Comparison of ENCODE assay signal across 8 mouse cellular contexts in the genomic region with DNA sequence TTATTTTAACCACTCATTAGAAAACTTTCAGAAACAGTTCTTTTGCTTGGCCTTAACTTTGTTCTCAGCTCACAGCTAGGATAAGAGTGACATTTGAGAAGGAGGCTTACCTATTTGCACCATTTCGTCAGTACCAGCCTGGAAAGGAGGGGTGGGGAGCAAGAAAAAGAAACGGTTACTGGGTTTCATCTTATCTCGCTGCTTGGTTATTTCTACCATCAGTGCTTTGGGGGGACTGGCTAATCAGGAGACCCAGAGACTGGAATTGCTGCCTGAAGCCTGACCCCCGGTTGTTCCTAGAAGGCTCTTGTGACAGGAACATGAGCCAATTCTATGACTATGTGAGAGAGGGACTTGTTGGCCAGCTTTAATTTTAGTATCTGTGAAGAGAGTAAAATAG. TPM values are rescaled to one million over a fixed set of nuclear protein-coding genes. Genes with fewer than 3 reads are reported as not detected.
DNase-seq lines count a peak whose midpoint lies in the region; ATAC-seq and TF ChIP-seq lines count a peak whose summit lies in the region.
"Had no signal": no experiment of that assay in that cellular context is flagged by ENCODE, and none has a peak within 500 bp of the region (broad histone marks: within the 10 kb centered on the region; RNA-seq: fewer than 3 reads in every experiment).

No protein-coding gene starts in this region.

- WGBS in stomach, embryonic 14.5 days: 33% methylated on average over 4 of the region's 4 CpGs
- 53% methylated on average over 4 of the region's 4 CpGs for WGBS in stomach, postnatal 0 days
- WGBS in hindbrain, embryonic 11.5 days: 45% methylated on average over 4 of the region's 4 CpGs
- 16% methylated on average over 4 of the region's 4 CpGs for WGBS in liver, embryonic 14.5 days (ENCODE audit: insufficient replicate concordance)
- WGBS in cerebellum, adult 2 months: 69% methylated on average over 4 of the region's 4 CpGs

- TF ChIP-seq EP300 in stomach, postnatal 0 days (optimal IDR thresholded peaks at IDR 0.05): no peak
- no peak for TF ChIP-seq EP300 in liver, embryonic 14.5 days (IDR thresholded peaks at IDR 0.05; ENCODE audit: low read depth)

- ATAC-seq in stomach, embryonic 14.5 days (ENCODE audit: insufficient number of reproducible peaks, insufficient read depth, low FRiP score, low read depth): no peak
- no peak for ATAC-seq in stomach, postnatal 0 days (ENCODE audit: low FRiP score, low TSS enrichment)
- ATAC-seq in hindbrain, embryonic 11.5 days (ENCODE audit: low FRiP score): no peak
- ATAC-seq in liver, embryonic 14.5 days (ENCODE audit: insufficient read depth): no peak

- no peak for DNase-seq in stomach, postnatal 0 days (ENCODE audit: low spot score)
- no peak for DNase-seq in hindbrain, embryonic 11.5 days (ENCODE audit: low spot score)
- no peak for DNase-seq in liver, embryonic 14.5 days (ENCODE audit: low read depth in 3 of 3, low spot score in 3 of 3)
- no peak for DNase-seq in thymus, postnatal 0 days (ENCODE audit: low spot score)
- no peak for DNase-seq in cerebellum, adult 2 months
- no peak for DNase-seq in left cerebral cortex, adult 11 months (ENCODE audit: low spot score)

- no peak for TF ChIP-seq CTCF in stomach, postnatal 0 days (IDR thresholded peaks at IDR 0.05; ENCODE audit: low read depth)
- TF ChIP-seq CTCF in liver, embryonic 14.5 days (IDR thresholded peaks at IDR 0.05; ENCODE audit: low read depth): no peak
- no peak for TF ChIP-seq CTCF in cerebellum, adult 2 months (IDR thresholded peaks at IDR 0.05; ENCODE audit: borderline replicate concordance, insufficient read depth, low read depth, low read length)

- TF ChIP-seq POLR2A in cerebellum, adult 2 months (IDR thresholded peaks at IDR 0.05; ENCODE audit: borderline replicate concordance, insufficient read depth, low read length): no peak

- no peak overlapping the region for H3K27ac ChIP-seq in stomach, embryonic 14.5 days (ENCODE audit: low read length)
- no peak overlapping the region for H3K27ac ChIP-seq in stomach, postnatal 0 days (replicated peaks)
- no peak overlapping the region for H3K27ac ChIP-seq in hindbrain, embryonic 11.5 days (ENCODE audit: low read depth, low read length)
- no peak overlapping the region for H3K27ac ChIP-seq in liver, embryonic 14.5 days
- H3K27ac ChIP-seq in cerebellum, adult 2 months (ENCODE audit: insufficient read depth, low read length): no peak overlapping the region

- H3K4me2 ChIP-seq in stomach, embryonic 14.5 days (replicated peaks; ENCODE audit: low read depth, low read length): peak overlapping the region; percentile 99
- no peak overlapping the region for H3K4me2 ChIP-seq in stomach, postnatal 0 days (replicated peaks; ENCODE audit: low read depth)
- H3K4me2 ChIP-seq in hindbrain, embryonic 11.5 days (replicated peaks; ENCODE audit: low read depth, low read length): peak overlapping the region; percentile 99
- H3K4me2 ChIP-seq in liver, embryonic 14.5 days (ENCODE audit: low read depth): peak overlapping the region; percentile 93

- no peaks in the 10 kb centered on the region for H3K27me3 ChIP-seq in stomach, embryonic 14.5 days (ENCODE audit: control insufficient read depth, insufficient read depth, low read length)
- no peaks in the 10 kb centered on the region for H3K27me3 ChIP-seq in stomach, postnatal 0 days (ENCODE audit: control insufficient read depth, insufficient read depth, low read length)
- no peaks in the 10 kb centered on the region for H3K27me3 ChIP-seq in hindbrain, embryonic 11.5 days (ENCODE audit: control insufficient read depth, insufficient read depth, low read length)
- H3K27me3 ChIP-seq in liver, embryonic 14.5 days (ENCODE audit: control insufficient read depth, insufficient read depth, low read length): no peaks in the 10 kb centered on the region
- 0 out of 2 replicates have a peak, but pooled peaks cover 1% of the 10 kb centered on the region for H3K27me3 ChIP-seq in cerebellum, adult 2 months (ENCODE audit: control insufficient read depth, insufficient read depth, low read length)

- H3K9ac ChIP-seq in stomach, embryonic 14.5 days (replicated peaks; ENCODE audit: low read depth, low read length): no peak overlapping the region
- H3K9ac ChIP-seq in stomach, postnatal 0 days (ENCODE audit: low read length): no peak overlapping the region
- no peak overlapping the region for H3K9ac ChIP-seq in hindbrain, embryonic 11.5 days (ENCODE audit: low read depth, low read length)
- no peak overlapping the region for H3K9ac ChIP-seq in liver, embryonic 14.5 days (replicated peaks)

- H3K4me1 ChIP-seq in stomach, embryonic 14.5 days (ENCODE audit: control insufficient read depth, insufficient read depth, low read length): 0 out of 2 replicates have a peak, but pooled peaks cover 4% of the 10 kb centered on the region
- no peaks in the 10 kb centered on the region for H3K4me1 ChIP-seq in stomach, postnatal 0 days (replicated peaks; ENCODE audit: control insufficient read depth, insufficient read depth)
- H3K4me1 ChIP-seq in hindbrain, embryonic 11.5 days (replicated peaks; ENCODE audit: control insufficient read depth, insufficient read depth, low read length): no peaks in the 10 kb centered on the region
- peaks cover 0 to 13% of the 10 kb centered on the region in 2 experiments; a peak in 2 of 4 replicates for H3K4me1 ChIP-seq in liver, embryonic 14.5 days (replicated peaks; ENCODE audit: control insufficient read depth in 2 of 2, insufficient read depth in 2 of 2, low read length in 1 of 2)
- H3K4me1 ChIP-seq in cerebellum, adult 2 months (ENCODE audit: control insufficient read depth, insufficient read depth, low read length): no peaks in the 10 kb centered on the region

- H3K9me3 ChIP-seq in stomach, embryonic 14.5 days (ENCODE audit: control insufficient read depth, low read depth, low read length): peaks cover 2% of the 10 kb centered on the region; the same call in 1 of the 2 replicates
- no peaks in the 10 kb centered on the region for H3K9me3 ChIP-seq in stomach, postnatal 0 days (ENCODE audit: control insufficient read depth, low read length)
- no peaks in the 10 kb centered on the region for H3K9me3 ChIP-seq in hindbrain, embryonic 11.5 days (ENCODE audit: control insufficient read depth, low read length)
- no peaks in the 10 kb centered on the region for H3K9me3 ChIP-seq in liver, embryonic 14.5 days (ENCODE audit: control insufficient read depth, low read length)

- no peaks in the 10 kb centered on the region for H3K36me3 ChIP-seq in stomach, embryonic 14.5 days (ENCODE audit: control insufficient read depth, insufficient read depth, low read length)
- H3K36me3 ChIP-seq in stomach, postnatal 0 days (ENCODE audit: control insufficient read depth, insufficient read depth, low read length): no peaks in the 10 kb centered on the region
- no peaks in the 10 kb centered on the region for H3K36me3 ChIP-seq in hindbrain, embryonic 11.5 days (ENCODE audit: control insufficient read depth, insufficient read depth, low read length)
- H3K36me3 ChIP-seq in liver, embryonic 14.5 days (replicated peaks; ENCODE audit: control insufficient read depth, insufficient read depth, low read depth): no peaks in the 10 kb centered on the region

- no peak overlapping the region for H3K4me3 ChIP-seq in stomach, embryonic 14.5 days (ENCODE audit: low read depth, low read length)
- no peak overlapping the region for H3K4me3 ChIP-seq in stomach, postnatal 0 days (ENCODE audit: low read depth, low read length)
- no peak overlapping the region for H3K4me3 ChIP-seq in hindbrain, embryonic 11.5 days (ENCODE audit: low read depth, low read length)
- H3K4me3 ChIP-seq in liver, embryonic 14.5 days (ENCODE audit: insufficient read depth in 1 of 2, low read depth in 2 of 2, low read length in 2 of 2): peak overlapping the region in 1 of 2 experiments; percentile 59; a peak in 1 of 4 replicates
- no peak overlapping the region for H3K4me3 ChIP-seq in cerebellum, adult 2 months (replicated peaks; ENCODE audit: insufficient read depth, low read depth, low read length)

RNA-seq across cellular contexts. Expression of a gene that starts 1.7 kb away (rescaled TPM):
- polyA plus RNA-seq in stomach, embryonic 14.5 days (2014; fragmentation: Nextera tagmentation; extraction: Ambion mirVana): 4.9 and 6.4 TPM in 2 replicates
- polyA plus RNA-seq in stomach, postnatal 0 days (2015; fragmentation: Nextera tagmentation; extraction: Ambion mirVana): 0.52 and 0.54 TPM in 2 replicates
- 3.0 and 4.2 TPM in 2 replicates for polyA plus RNA-seq in hindbrain, embryonic 11.5 days (2014; fragmentation: Nextera tagmentation; extraction: Ambion mirVana)
- 0.69 and 0.98 TPM in 2 replicates for polyA plus RNA-seq in liver, embryonic 14.5 days (2012; rRNA removed)
- 1.1 and 1.2 TPM in 2 replicates for polyA plus RNA-seq in liver, embryonic 14.5 days (2014; fragmentation: Nextera tagmentation; extraction: Ambion mirVana)
- 1.2 and 1.3 TPM in 2 replicates for polyA plus RNA-seq in thymus, postnatal 0 days (2015; fragmentation: Nextera tagmentation; extraction: Ambion mirVana)
- polyA plus RNA-seq in cerebellum, adult 2 months (2012; rRNA removed): 10.9 and 11.4 TPM in 2 replicates
- polyA plus RNA-seq: Patski had no signal
